Comparison of ENCODE assay signal across 8 mouse cellular contexts in the genomic region with DNA sequence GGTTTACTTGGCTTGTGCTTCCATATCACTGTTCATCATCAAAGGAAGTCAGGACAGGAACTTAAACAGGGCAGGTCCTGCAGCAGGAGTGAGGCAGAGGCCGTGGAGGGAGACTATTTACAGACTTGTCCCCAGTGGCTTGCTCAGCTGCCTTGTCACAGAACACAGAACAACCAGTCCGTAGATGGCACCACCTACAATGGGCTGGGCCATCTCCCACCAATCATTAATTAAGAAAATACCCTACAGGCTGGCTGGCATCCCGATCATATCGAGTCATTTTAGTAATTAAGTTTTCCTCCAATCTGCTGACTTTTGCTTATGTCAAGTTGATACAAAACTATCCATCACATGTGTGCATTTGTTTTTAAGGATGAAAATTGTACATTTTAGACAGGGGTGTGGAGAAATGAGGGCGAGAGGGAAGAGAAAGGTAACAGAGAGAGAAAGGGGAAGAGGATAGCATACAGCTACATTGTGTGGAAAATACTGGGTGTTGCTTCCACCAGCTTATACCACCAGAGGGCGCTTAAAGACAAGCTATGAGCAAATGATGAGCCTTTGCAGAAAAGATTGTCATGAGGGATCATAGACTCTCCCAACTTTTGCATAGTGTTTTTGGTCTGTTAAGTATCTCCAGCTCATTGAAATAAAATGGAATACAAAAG. TPM values are rescaled to one million over a fixed set of nuclear protein-coding genes. Genes with fewer than 3 reads are reported as not detected.
A peak's percentile ranks its signal among the peaks of the same experiment; 100 is the strongest.
DNase-seq lines count a peak whose midpoint lies in the region; ATAC-seq and TF ChIP-seq lines count a peak whose summit lies in the region.

No protein-coding gene starts in this region.

- no peak overlapping the region; the same call in 1 of the 2 replicates for H3K9ac ChIP-seq in heart, adult 2 months (ENCODE audit: low read depth, low read length)
- no peak overlapping the region for H3K9ac ChIP-seq in kidney, embryonic 15.5 days
- no peak overlapping the region for H3K9ac ChIP-seq in limb, embryonic 14.5 days (ENCODE audit: low read depth, low read length, severe bottlenecking)
- no peak overlapping the region for H3K9ac ChIP-seq in midbrain, embryonic 16.5 days (ENCODE audit: low read depth, low read length)

- no peak; the same call in 1 of the 2 replicates for TF ChIP-seq CTCF in heart, adult 2 months (IDR thresholded peaks at IDR 0.05)
- peak; percentile 61; the same call in 1 of the 2 replicates for TF ChIP-seq CTCF in spleen, adult 2 months (IDR thresholded peaks at IDR 0.05; ENCODE audit: extremely low read depth, insufficient read depth, insufficient read length, insufficient replicate concordance)

- no peaks in the 10 kb centered on the region for H3K36me3 ChIP-seq in heart, adult 2 months (ENCODE audit: control insufficient read depth, insufficient read depth, low read length)
- no peaks in the 10 kb centered on the region for H3K36me3 ChIP-seq in kidney, embryonic 15.5 days
- H3K36me3 ChIP-seq in limb, embryonic 14.5 days (ENCODE audit: control insufficient read depth, insufficient read depth, low read length), result no peaks in the 10 kb centered on the region
- no peaks in the 10 kb centered on the region for H3K36me3 ChIP-seq in midbrain, embryonic 16.5 days (ENCODE audit: control insufficient read depth, insufficient read depth, low read length)
- no peaks in the 10 kb centered on the region for H3K36me3 ChIP-seq in spleen, adult 2 months (ENCODE audit: control insufficient read depth, insufficient read depth, low read length)

- no peaks in the 10 kb centered on the region for H3K79me2 ChIP-seq in heart, adult 2 months (replicated peaks; ENCODE audit: control insufficient read depth, insufficient read depth, low read length)

- peak; percentile 82 for ATAC-seq in kidney, embryonic 15.5 days (replicated peaks; ENCODE audit: low FRiP score)
- ATAC-seq in limb, embryonic 14.5 days (ENCODE audit: low FRiP score, low read depth), result 0 out of 2 replicates have a peak, but pooled peaks have one; percentile 35
- ATAC-seq in midbrain, embryonic 16.5 days, result peak; percentile 67

- H3K9me3 ChIP-seq in kidney, embryonic 15.5 days (replicated peaks), result no peaks in the 10 kb centered on the region
- no peaks in the 10 kb centered on the region for H3K9me3 ChIP-seq in limb, embryonic 14.5 days (ENCODE audit: control insufficient read depth, low read length)
- H3K9me3 ChIP-seq in midbrain, embryonic 16.5 days (replicated peaks; ENCODE audit: control insufficient read depth, low read length, poor library complexity, severe bottlenecking), result no peaks in the 10 kb centered on the region

- no peak for TF ChIP-seq POLR2A in heart, adult 2 months (IDR thresholded peaks at IDR 0.05; ENCODE audit: insufficient read depth, low read depth, low read length)
- no peak for TF ChIP-seq POLR2A in limb, embryonic 14.5 days (IDR thresholded peaks at IDR 0.05; ENCODE audit: borderline replicate concordance, extremely low read depth, insufficient read depth, insufficient read length)
- TF ChIP-seq POLR2A in spleen, adult 2 months (IDR thresholded peaks at IDR 0.05; ENCODE audit: low read depth, low read length), result no peak

- intact Hi-C loops in heart, adult 2 months (cut with DNase I), result loop anchor here (1.0 to 10.0 kb wide), 4 partner anchors 153 to 1977 kb away; no protein-coding TSS in a partner anchor

- H3K27ac ChIP-seq in heart, adult 2 months, result no peak overlapping the region
- no peak overlapping the region for H3K27ac ChIP-seq in kidney, embryonic 15.5 days
- no peak overlapping the region for H3K27ac ChIP-seq in limb, embryonic 14.5 days (replicated peaks; ENCODE audit: low read depth, low read length)
- H3K27ac ChIP-seq in midbrain, embryonic 16.5 days (ENCODE audit: low read length), result no peak overlapping the region
- no peak overlapping the region for H3K27ac ChIP-seq in spleen, adult 2 months (ENCODE audit: insufficient read depth, low read length)

- peaks cover 1% of the 10 kb centered on the region for H3K4me1 ChIP-seq in heart, adult 2 months (ENCODE audit: control insufficient read depth, insufficient read depth, low read length)
- H3K4me1 ChIP-seq in kidney, embryonic 15.5 days, result peaks cover 6% of the 10 kb centered on the region; the same call in 1 of the 2 replicates
- H3K4me1 ChIP-seq in limb, embryonic 14.5 days (ENCODE audit: control insufficient read depth, insufficient read depth, low read length), result peaks cover 3% of the 10 kb centered on the region; the same call in 1 of the 2 replicates
- peaks cover 12% of the 10 kb centered on the region for H3K4me1 ChIP-seq in midbrain, embryonic 16.5 days (ENCODE audit: control insufficient read depth, insufficient read depth, low read length)
- H3K4me1 ChIP-seq in spleen, adult 2 months (ENCODE audit: control insufficient read depth, insufficient read depth, insufficient read length), result no peaks in the 10 kb centered on the region; the same call in 1 of the 2 replicates

- H3K4me3 ChIP-seq in heart, adult 2 months, result no peak overlapping the region
- no peak overlapping the region for H3K4me3 ChIP-seq in kidney, embryonic 15.5 days (replicated peaks)
- H3K4me3 ChIP-seq in limb, embryonic 14.5 days (replicated peaks; ENCODE audit: low read length), result no peak overlapping the region
- no peak overlapping the region; the same call in 1 of the 2 replicates for H3K4me3 ChIP-seq in midbrain, embryonic 16.5 days (ENCODE audit: low read depth, low read length)
- H3K4me3 ChIP-seq in spleen, adult 2 months (ENCODE audit: extremely low read depth, insufficient read depth, insufficient read length), result no peak overlapping the region

- no peak overlapping the region for H3K4me2 ChIP-seq in kidney, embryonic 15.5 days
- H3K4me2 ChIP-seq in limb, embryonic 14.5 days (replicated peaks; ENCODE audit: low read depth, low read length, severe bottlenecking), result no peak overlapping the region
- H3K4me2 ChIP-seq in midbrain, embryonic 16.5 days (ENCODE audit: low read length), result peak overlapping the region; percentile 31; the same call in 1 of the 2 replicates

- DNase-seq in gastrocnemius, adult 18-20 months (ENCODE audit: low spot score), result peak; percentile 80
- no peak for DNase-seq in gastrocnemius, postnatal 25 days
- DNase-seq in embryo, embryonic 10 days (ENCODE audit: low spot score), result peak; percentile 83
- peak; percentile 58 to 65 for DNase-seq in heart, adult 2 months
- peak; percentile 85 for DNase-seq in limb, embryonic 14.5 days (ENCODE audit: low spot score)
- peak; percentile 56 to 72 for DNase-seq in spleen, adult 2 months (ENCODE audit: low read depth in 1 of 2, low spot score in 2 of 2)

- H3K27me3 ChIP-seq in heart, adult 2 months (ENCODE audit: control insufficient read depth, insufficient read depth, low read length), result no peaks in the 10 kb centered on the region
- no peaks in the 10 kb centered on the region for H3K27me3 ChIP-seq in kidney, embryonic 15.5 days
- H3K27me3 ChIP-seq in limb, embryonic 14.5 days (ENCODE audit: control insufficient read depth, insufficient read depth, low read length), result no peaks in the 10 kb centered on the region
- H3K27me3 ChIP-seq in midbrain, embryonic 16.5 days (ENCODE audit: control insufficient read depth, insufficient read depth, low read depth, low read length), result no peaks in the 10 kb centered on the region
- no peaks in the 10 kb centered on the region for H3K27me3 ChIP-seq in spleen, adult 2 months (ENCODE audit: control insufficient read depth, insufficient read depth, low read length)

- 27% methylated on average over 6 of the region's 6 CpGs for WGBS in heart, adult 2 months
- 32% methylated on average over 6 of the region's 6 CpGs for WGBS in kidney, embryonic 15.5 days
- WGBS in limb, embryonic 14.5 days, result 30% methylated on average over 6 of the region's 6 CpGs
- WGBS in midbrain, embryonic 16.5 days, result 28% methylated on average over 6 of the region's 6 CpGs
- WGBS in spleen, adult 2 months, result 14% methylated on average over 6 of the region's 6 CpGs

- TF ChIP-seq EP300 in heart, adult 2 months (IDR thresholded peaks at IDR 0.05; ENCODE audit: insufficient read depth, low read depth, low read length), result no peak

RNA-seq across cellular contexts. Expression of a gene that starts 21.8 kb away (rescaled TPM):
- total RNA-seq in gastrocnemius, adult 18-20 months (2021), result 100 to 1,000 TPM; 176 to 323 TPM
- total RNA-seq in gastrocnemius, postnatal 25 days (2021), result 100 to 1,000 TPM; 122 to 163 TPM
- total RNA-seq in heart, adult 2 months (2021), result 10 to 100 TPM; 18.6 to 22.6 TPM
- polyA plus RNA-seq in heart, adult 2 months (2012; rRNA removed), result 25.4 and 54.8 TPM in 2 replicates
- polyA plus RNA-seq in kidney, embryonic 15.5 days (2015; fragmentation: Nextera tagmentation; extraction: Ambion mirVana), result 4.2 and 5.3 TPM in 2 replicates
- 1.2 and 1.3 TPM in 2 replicates for polyA plus RNA-seq in limb, embryonic 14.5 days (2012; rRNA removed)
- 6.4 and 7.0 TPM in 2 replicates for polyA plus RNA-seq in limb, embryonic 14.5 days (2014; fragmentation: Nextera tagmentation; extraction: Ambion mirVana)
- 4.9 and 6.0 TPM in 2 replicates for polyA plus RNA-seq in midbrain, embryonic 16.5 days (2015; fragmentation: Nextera tagmentation; extraction: Ambion mirVana)
- polyA plus RNA-seq in spleen, adult 2 months (2012; rRNA removed), result 1.0 and 1.2 TPM in 2 replicates

RNA-seq across cellular contexts. Expression of a gene that starts 22.2 kb away (rescaled TPM):
- 10 to 100 TPM; 24.0 to 29.4 TPM for total RNA-seq in gastrocnemius, adult 18-20 months (2021)
- total RNA-seq in gastrocnemius, postnatal 25 days (2021), result 10 to 100 TPM; 20.4 to 21.4 TPM
- 10 to 100 TPM; 44.8 to 56.8 TPM for total RNA-seq in heart, adult 2 months (2021)
- 11.2 and 26.9 TPM in 2 replicates for polyA plus RNA-seq in heart, adult 2 months (2012; rRNA removed)
- 95.9 and 104 TPM in 2 replicates for polyA plus RNA-seq in kidney, embryonic 15.5 days (2015; fragmentation: Nextera tagmentation; extraction: Ambion mirVana)
- polyA plus RNA-seq in limb, embryonic 14.5 days (2012; rRNA removed), result 35.0 and 39.7 TPM in 2 replicates
- polyA plus RNA-seq in limb, embryonic 14.5 days (2014; fragmentation: Nextera tagmentation; extraction: Ambion mirVana), result 85.1 and 86.5 TPM in 2 replicates
- 50.4 and 52.7 TPM in 2 replicates for polyA plus RNA-seq in midbrain, embryonic 16.5 days (2015; fragmentation: Nextera tagmentation; extraction: Ambion mirVana)
- 7.4 and 8.4 TPM in 2 replicates for polyA plus RNA-seq in spleen, adult 2 months (2012; rRNA removed)
